Comparison of ENCODE assay signal across 7 mouse cellular contexts in the genomic region with DNA sequence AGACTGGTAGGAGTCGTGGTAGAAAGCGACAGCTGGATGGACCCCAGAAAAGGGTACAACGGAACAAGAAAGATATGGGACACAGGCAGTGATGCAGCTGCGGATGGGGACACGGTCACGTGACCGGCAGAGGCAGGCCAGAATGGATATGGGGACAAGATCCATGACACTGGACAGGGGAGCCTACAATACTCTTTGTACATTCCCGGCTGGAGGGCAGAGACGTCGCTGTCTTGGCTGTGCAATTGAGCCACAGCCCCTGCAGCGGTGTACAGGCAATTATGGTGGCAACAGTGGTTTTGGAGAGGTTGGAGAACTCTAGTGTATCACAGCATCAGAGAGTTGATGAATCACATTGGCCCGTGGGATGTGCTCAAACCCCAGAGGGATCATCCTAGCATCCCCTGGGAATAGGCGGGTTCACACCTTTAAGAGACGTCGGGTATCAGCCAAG. TPM values are rescaled to one million over a fixed set of nuclear protein-coding genes. Genes with fewer than 3 reads are reported as not detected.
DNase-seq lines count a peak whose midpoint lies in the region; ATAC-seq lines count a peak whose summit lies in the region.

No protein-coding gene starts in this region.

- ATAC-seq in common myeloid progenitor, adult 5-6 weeks (replicated peaks; ENCODE audit: low read depth, poor library complexity, severe bottlenecking) = peak; percentile 4; the same call in 1 of the 2 replicates
- peak; percentile 15 for ATAC-seq in granulocyte monocyte progenitor cell, adult 5-6 weeks (replicated peaks; ENCODE audit: poor library complexity, severe bottlenecking)
- peak; percentile 17 for ATAC-seq in megakaryocyte, adult 5-6 weeks (ENCODE audit: poor library complexity, severe bottlenecking)

- intact Hi-C loops in left cerebral cortex, postnatal 14 days (cut with DNase I) = loop anchor here (5.0 kb wide), 1 partner anchor 39 kb away; the partner anchor contains the start of gene Atp6v0c

- peak; percentile 47 to 60 for DNase-seq in left cerebral cortex, postnatal 14 days (ENCODE audit: low spot score in 2 of 2)
- no peak for DNase-seq in left cerebral cortex, adult 11 months (ENCODE audit: low spot score)
- peak; percentile 43 to 72 for DNase-seq in kidney, postnatal 36 days
- peak; percentile 49 for DNase-seq in thymus, postnatal 4 days

RNA-seq across cellular contexts. Expression of gene Tbc1d24, which starts 0.6 kb away (rescaled TPM):
- total RNA-seq in left cerebral cortex, postnatal 14 days (2021) = 10 to 100 TPM; 71.1 to 72.5 TPM
- 4.8 and 5.3 TPM in 2 replicates for total RNA-seq in common myeloid progenitor, adult 5-6 weeks (2017)
- total RNA-seq in granulocyte monocyte progenitor cell, adult 5-6 weeks (2014; fragmentation: Nextera tagmentation) = 12.4 and 27.9 TPM in 2 replicates
- total RNA-seq in granulocyte monocyte progenitor cell, adult 5-6 weeks (2017) = 4.8 and 6.4 TPM in 2 replicates
- 5.5 and 11.8 TPM in 2 replicates for total RNA-seq in megakaryocyte, adult 5-6 weeks (2015)
- total RNA-seq in megakaryocyte, adult 5-6 weeks (2017) = 4.0 and 4.6 TPM in 2 replicates

RNA-seq across cellular contexts. Expression of gene Ntn3, which starts 3.4 kb away (rescaled TPM):
- total RNA-seq in left cerebral cortex, postnatal 14 days (2021) = 10 to 100 TPM; 11.0 to 12.6 TPM
- total RNA-seq in common myeloid progenitor, adult 5-6 weeks (2017) = 0.10 and 0.50 TPM in 2 replicates
- 0.11 TPM in 1 of 2 replicates, not detected in the other for total RNA-seq in granulocyte monocyte progenitor cell, adult 5-6 weeks (2014; fragmentation: Nextera tagmentation)
- 0.04 TPM in 1 of 2 replicates, not detected in the other for total RNA-seq in granulocyte monocyte progenitor cell, adult 5-6 weeks (2017)
- 0.11 TPM in 1 of 2 replicates, not detected in the other for total RNA-seq in megakaryocyte, adult 5-6 weeks (2015)
- total RNA-seq in megakaryocyte, adult 5-6 weeks (2017) = 0.08 TPM in 1 of 2 replicates, not detected in the other

RNA-seq across cellular contexts. Expression of gene Tedc2, which starts 14.7 kb away (rescaled TPM):
- 10 to 100 TPM in 1 of 2 experiments, 1 to 10 TPM in 1; 8.7 to 10.1 TPM for total RNA-seq in left cerebral cortex, postnatal 14 days (2021)
- 17.4 and 18.4 TPM in 2 replicates for total RNA-seq in common myeloid progenitor, adult 5-6 weeks (2017)
- 11.3 and 13.8 TPM in 2 replicates for total RNA-seq in granulocyte monocyte progenitor cell, adult 5-6 weeks (2014; fragmentation: Nextera tagmentation)
- total RNA-seq in granulocyte monocyte progenitor cell, adult 5-6 weeks (2017) = 17.0 and 19.5 TPM in 2 replicates
- 6.6 and 7.8 TPM in 2 replicates for total RNA-seq in megakaryocyte, adult 5-6 weeks (2015)
- total RNA-seq in megakaryocyte, adult 5-6 weeks (2017) = 12.3 and 13.5 TPM in 2 replicates

RNA-seq across cellular contexts. Expression of gene Atp6v0c, which starts 36.4 kb away (rescaled TPM):
- total RNA-seq in left cerebral cortex, postnatal 14 days (2021) = 1,000 to 10,000 TPM; 1,506 to 1,590 TPM
- 81.5 and 89.8 TPM in 2 replicates for total RNA-seq in common myeloid progenitor, adult 5-6 weeks (2017)
- 422 and 477 TPM in 2 replicates for total RNA-seq in granulocyte monocyte progenitor cell, adult 5-6 weeks (2014; fragmentation: Nextera tagmentation)
- total RNA-seq in granulocyte monocyte progenitor cell, adult 5-6 weeks (2017) = 134 and 143 TPM in 2 replicates
- total RNA-seq in megakaryocyte, adult 5-6 weeks (2015) = 468 and 476 TPM in 2 replicates
- total RNA-seq in megakaryocyte, adult 5-6 weeks (2017) = 175 and 180 TPM in 2 replicates

RNA-seq across cellular contexts. Expression of gene Amdhd2, which starts 42.4 kb away (rescaled TPM):
- total RNA-seq in left cerebral cortex, postnatal 14 days (2021) = 10 to 100 TPM; 32.4 to 36.1 TPM
- 22.5 and 23.0 TPM in 2 replicates for total RNA-seq in common myeloid progenitor, adult 5-6 weeks (2017)
- 60.4 and 63.2 TPM in 2 replicates for total RNA-seq in granulocyte monocyte progenitor cell, adult 5-6 weeks (2014; fragmentation: Nextera tagmentation)
- 54.4 and 66.4 TPM in 2 replicates for total RNA-seq in granulocyte monocyte progenitor cell, adult 5-6 weeks (2017)
- total RNA-seq in megakaryocyte, adult 5-6 weeks (2015) = 28.8 and 36.3 TPM in 2 replicates
- total RNA-seq in megakaryocyte, adult 5-6 weeks (2017) = 44.4 and 68.1 TPM in 2 replicates
